8 mouse cellular contexts compared by ENCODE assay signal in genomic region chr10:58370143-58370542, GRCm38 (mm10). TPM values are rescaled to one million over a fixed set of nuclear protein-coding genes. Genes with fewer than 3 reads are reported as not detected.
A peak's percentile ranks its signal among the peaks of the same experiment; 100 is the strongest.
DNase-seq lines count a peak whose midpoint lies in the region.

No protein-coding gene starts in this region.

- peak; percentile 45 to 82 for DNase-seq in layer of hippocampus, adult 18-20 months (ENCODE audit: low spot score in 2 of 2)
- no peak for DNase-seq in layer of hippocampus, postnatal 36 days
- DNase-seq in T-cell, adult 2 months (ENCODE audit: low spot score), result peak; percentile 57
- DNase-seq in gonadal fat pad, adult 2 months (ENCODE audit: low read depth), result peak; percentile 70
- DNase-seq in lung, postnatal 36 days, result peak; percentile 56
- DNase-seq in gastrocnemius, postnatal 4 days (ENCODE audit: low spot score in 2 of 2), result no peak
- DNase-seq in natural killer cell, adult 2 months (ENCODE audit: low spot score in 2 of 2), result no peak
- DNase-seq in cerebellum, adult 9-11 months, result no peak

RNA-seq across cellular contexts. Expression of gene Lims1, which starts 46.9 kb away (rescaled TPM):
- 10 to 100 TPM; 18.9 to 20.4 TPM for total RNA-seq in layer of hippocampus, adult 18-20 months (2021)
- total RNA-seq in layer of hippocampus, postnatal 36 days (2021), result 10 to 100 TPM; 23.3 to 24.4 TPM
- polyA plus RNA-seq in gonadal fat pad, adult 2 months (2012; rRNA removed), result 28.0 and 28.2 TPM in 2 replicates
- 100 to 1,000 TPM; 108 to 135 TPM for total RNA-seq in gastrocnemius, postnatal 4 days (2021)

Comparison
In these comparisons a context has a peak if more than half of its experiments do, and no peak if none do; other contexts are left out.
1. DNase-seq: peak in layer of hippocampus, adult 18-20 months (2 of 2), T-cell, adult 2 months (single experiment), gonadal fat pad, adult 2 months (single experiment) and lung, postnatal 36 days (single experiment); none in layer of hippocampus, postnatal 36 days (0 of 2), gastrocnemius, postnatal 4 days (0 of 2), natural killer cell, adult 2 months (0 of 2) and cerebellum, adult 9-11 months (single experiment).
2. RNA of gene Lims1, which starts 46.9 kb away (total RNA-seq): 108 to 135 TPM in gastrocnemius, postnatal 4 days; 23.3 to 24.4 TPM in layer of hippocampus, postnatal 36 days and 18.9 to 20.4 TPM in layer of hippocampus, adult 18-20 months; every median in the first group is over 4 times any median in the second.